Mouse (Mus musculus) E14TG2a.4 (cell line): ENCODE measurements around the gene Psmb7.

Experiments
- CTCF ChIP-seq: conservative IDR thresholded peaks from 2 replicates; pipeline ENCODE4 v1.5.1; 2014; ENCODE audit warnings: low read length
- NANOG ChIP-seq: IDR thresholded peaks from 2 replicates; pipeline ENCODE4 v1.6.1; 2014; ENCODE audit warnings: borderline replicate concordance, low read length, mixed read lengths
- POU5F1 ChIP-seq: IDR thresholded peaks from 2 replicates; pipeline ENCODE4 v1.6.1; 2014; ENCODE audit warnings: low read length, borderline replicate concordance

GRCm38 (mm10) chr2:38579528-38579927 is 64.4 kb downstream of the Psmb7 start:
- TF ChIP-seq CTCF, result no peak
- TF ChIP-seq NANOG, result no peak
- no peak for TF ChIP-seq POU5F1
